Comparison of ENCODE assay signal across 22 mouse cellular contexts in the genomic region with DNA sequence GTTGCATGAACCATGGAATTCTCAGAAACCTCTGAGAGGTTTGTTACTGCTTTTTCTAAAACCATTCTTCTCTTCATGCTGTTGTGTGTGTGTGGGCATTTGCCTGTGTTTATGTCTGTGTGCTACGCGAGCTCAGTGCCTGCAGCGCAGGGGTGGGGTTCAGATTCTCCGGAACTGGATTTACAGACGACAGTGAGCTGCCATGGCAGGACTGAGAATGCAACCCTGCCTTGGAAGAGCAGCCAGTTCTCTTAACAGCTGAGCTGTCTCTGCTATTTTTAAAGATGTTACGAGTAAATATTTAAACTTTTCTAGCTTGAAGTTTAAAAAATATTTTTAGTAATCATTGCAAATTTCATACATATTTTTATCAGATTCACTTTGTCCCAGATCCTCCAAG. TPM values are rescaled to one million over a fixed set of nuclear protein-coding genes. Genes with fewer than 3 reads are reported as not detected.
DNase-seq lines count a peak whose midpoint lies in the region; ATAC-seq and TF ChIP-seq lines count a peak whose summit lies in the region.
"Had no signal": no experiment of that assay in that cellular context is flagged by ENCODE, and none has a peak within 500 bp of the region (broad histone marks: within the 10 kb centered on the region; RNA-seq: fewer than 3 reads in every experiment).

No protein-coding gene starts in this region.

- peaks cover 3% of the 10 kb centered on the region; the same call in 1 of the 2 replicates for H3K4me1 ChIP-seq in kidney, adult 2 months (ENCODE audit: control insufficient read depth, insufficient read depth, low read length)
- 0 out of 2 replicates have a peak, but pooled peaks cover 2% of the 10 kb centered on the region for H3K4me1 ChIP-seq in intestine, embryonic 16.5 days (ENCODE audit: control insufficient read depth, insufficient read depth, low read length)
- H3K4me1 ChIP-seq: embryonic facial prominence, embryonic 13.5 days; forebrain, embryonic 12.5 days; heart, embryonic 15.5 days; hindbrain, embryonic 13.5 days had no signal

- peak; percentile 13 for DNase-seq in kidney, adult 2 months
- no peak for DNase-seq in kidney, postnatal 4 days
- peak; percentile 7 for DNase-seq in right cerebral cortex, adult 18-20 months
- no peak for DNase-seq in right cerebral cortex, postnatal 14 days
- peak; percentile 54 for DNase-seq in brain, adult 2 months (ENCODE audit: low read depth, low spot score)
- no peak for DNase-seq in ovary, adult 18-20 months (ENCODE audit: low spot score)
- DNase-seq: adrenal gland, adult 8-10 months; cerebellum, adult 11-12 months; cerebellum, adult 9-11 months; cerebellum, postnatal 36 days; gastrocnemius, adult 2 months; gastrocnemius, postnatal 36 days; heart, adult 2 months; heart, postnatal 14 days had no signal

- no peak for ATAC-seq in intestine, embryonic 16.5 days
- ATAC-seq: forebrain, embryonic 16.5 days; hindbrain, postnatal 0 days had no signal

- TF ChIP-seq POLR2A in kidney, adult 2 months (IDR thresholded peaks at IDR 0.05; ENCODE audit: low read depth, low read length) = no peak

- H3K9me3 ChIP-seq in intestine, embryonic 16.5 days (ENCODE audit: control insufficient read depth, low read length) = no peaks in the 10 kb centered on the region
- H3K9me3 ChIP-seq: embryonic facial prominence, embryonic 13.5 days; forebrain, embryonic 12.5 days; heart, embryonic 15.5 days; hindbrain, embryonic 13.5 days had no signal

- peak overlapping the region; percentile 35; the same call in 1 of the 2 replicates for H3K27ac ChIP-seq in kidney, adult 2 months (ENCODE audit: insufficient read depth, low read depth, low read length)
- H3K27ac ChIP-seq in intestine, embryonic 16.5 days (ENCODE audit: low read length) = peak overlapping the region; percentile 38
- H3K27ac ChIP-seq: embryonic facial prominence, embryonic 13.5 days; forebrain, embryonic 12.5 days; gastrocnemius, adult 2 months; heart, adult 2 months; heart, embryonic 15.5 days; hindbrain, embryonic 13.5 days; hindbrain, postnatal 0 days had no signal

- H3K36me3 ChIP-seq in kidney, adult 2 months (ENCODE audit: control insufficient read depth, insufficient read depth, low read length) = no peaks in the 10 kb centered on the region
- H3K36me3 ChIP-seq in intestine, embryonic 16.5 days (ENCODE audit: control insufficient read depth, insufficient read depth, low read length) = no peaks in the 10 kb centered on the region
- H3K36me3 ChIP-seq: embryonic facial prominence, embryonic 13.5 days; forebrain, embryonic 12.5 days; heart, embryonic 15.5 days; hindbrain, embryonic 13.5 days had no signal

- no peaks in the 10 kb centered on the region for H3K27me3 ChIP-seq in kidney, adult 2 months (replicated peaks; ENCODE audit: control insufficient read depth, insufficient read depth, low read length)
- no peaks in the 10 kb centered on the region for H3K27me3 ChIP-seq in intestine, embryonic 16.5 days (replicated peaks; ENCODE audit: control insufficient read depth, insufficient read depth, low read length)
- H3K27me3 ChIP-seq: embryonic facial prominence, embryonic 13.5 days; forebrain, embryonic 12.5 days; heart, embryonic 15.5 days; hindbrain, embryonic 13.5 days had no signal

- H3K4me3 ChIP-seq in kidney, adult 2 months (ENCODE audit: insufficient read depth, low read depth, low read length) = no peak overlapping the region
- H3K4me3 ChIP-seq in intestine, embryonic 16.5 days (ENCODE audit: low read length) = no peak overlapping the region
- H3K4me3 ChIP-seq: embryonic facial prominence, embryonic 13.5 days; forebrain, embryonic 12.5 days; gastrocnemius, adult 2 months; heart, adult 2 months; heart, embryonic 15.5 days; hindbrain, embryonic 13.5 days had no signal

- H3K9ac ChIP-seq in intestine, embryonic 16.5 days (ENCODE audit: low read depth, low read length) = no peak overlapping the region
- H3K9ac ChIP-seq: embryonic facial prominence, embryonic 13.5 days; forebrain, embryonic 12.5 days; heart, embryonic 15.5 days; hindbrain, embryonic 13.5 days had no signal

- WGBS in kidney, adult 2 months = 61% methylated on average over 6 of the region's 6 CpGs
- WGBS in intestine, embryonic 16.5 days = 48% methylated on average over 6 of the region's 6 CpGs

- H3K4me2 ChIP-seq in intestine, embryonic 16.5 days (ENCODE audit: low read depth, low read length) = no peak overlapping the region
- H3K4me2 ChIP-seq: embryonic facial prominence, embryonic 13.5 days; forebrain, embryonic 12.5 days; heart, embryonic 11.5 days; heart, embryonic 15.5 days; hindbrain, embryonic 13.5 days had no signal

- TF ChIP-seq CTCF in kidney, adult 2 months (conservative IDR thresholded peaks at IDR 0.05; ENCODE audit: insufficient read depth, insufficient read length, low read depth, low read length) = no peak

RNA-seq across cellular contexts. Expression of a gene that starts 24.1 kb away (rescaled TPM):
- polyA plus RNA-seq in kidney, adult 2 months (2012; rRNA removed) = 54.7 and 97.4 TPM in 2 replicates
- polyA plus RNA-seq in intestine, embryonic 16.5 days (2015; fragmentation: Nextera tagmentation; extraction: Ambion mirVana) = 30.7 and 38.5 TPM in 2 replicates

Comparison
In these comparisons a context has a peak if more than half of its experiments do, and no peak if none do; other contexts are left out.
1. DNase-seq: peak in kidney, adult 2 months (single experiment), right cerebral cortex, adult 18-20 months (single experiment) and brain, adult 2 months (single experiment); none in kidney, postnatal 4 days (0 of 2), right cerebral cortex, postnatal 14 days (single experiment) and ovary, adult 18-20 months (single experiment).